Mouse (Mus musculus) neural tube, embryonic 14.5 days (tissue): ENCODE measurements at regions not wholly inside any gene's neighbourhood (a gene's known extent, or its start where the extent isn't known, plus 50 kb on each side); places are given as distances from the start of the nearest gene placed in this dataset.

Experiments used
- ATAC-seq: fragments of 200-750 bp; cut with Nextera tagmentation; 2 replicates; pipeline ENCODE4 v1.8.0; 2017; ENCODE audit warnings: low read depth, mild to moderate bottlenecking, moderate TSS enrichment, moderate library complexity
- H3K27ac ChIP-seq: fragments of 300-500 bp; sonication (generic); 2 replicates; pipeline ENCODE4 v1.5.1; 2014; ENCODE audit warnings: low read depth, mild to moderate bottlenecking, control low read depth, low read length, moderate library complexity, mixed read lengths
- H3K27me3 ChIP-seq: fragments of 300-500 bp; sonication (generic); 2 replicates; pipeline ENCODE4 v1.6.1; 2014; ENCODE audit warnings: low read length; ENCODE audit not compliant: control insufficient read depth, insufficient read depth
- H3K36me3 ChIP-seq: fragments of 300-500 bp; sonication (generic); 2 replicates; pipeline ENCODE4 v1.6.1; 2014; ENCODE audit warnings: low read length, mixed read lengths; ENCODE audit not compliant: control insufficient read depth, insufficient read depth
- H3K4me1 ChIP-seq: fragments of 300-500 bp; sonication (generic); 2 replicates; pipeline ENCODE4 v1.6.1; 2014; ENCODE audit warnings: low read length; ENCODE audit not compliant: control insufficient read depth, insufficient read depth
- H3K4me2 ChIP-seq: fragments of 300-500 bp; sonication (generic); 2 replicates; pipeline ENCODE4 v1.6.1; 2014; ENCODE audit warnings: mild to moderate bottlenecking, low read depth, low read length, control low read depth
- H3K4me3 ChIP-seq: fragments of 300-500 bp; sonication (generic); 2 replicates; pipeline ENCODE4 v1.5.1; 2014; ENCODE audit warnings: low read depth, low read length, control low read depth, mixed read lengths
- H3K9ac ChIP-seq: fragments of 300-500 bp; sonication (generic); replicated peaks from 2 replicates; pipeline ENCODE4 v1.6.1; 2014; ENCODE audit warnings: low read depth, mild to moderate bottlenecking, control low read depth, low read length, mixed read lengths
- H3K9me3 ChIP-seq: fragments of 300-500 bp; sonication (generic); 2 replicates; pipeline ENCODE4 v1.6.1; 2016; ENCODE audit warnings: low read length; ENCODE audit not compliant: control insufficient read depth
- WGBS: fragments of 180-500 bp; shearing (Covaris S2); extraction: QIAGEN DNeasy Blood & Tissue Kit; methylation state at CpG from one replicate; pipeline ENCODE4 v1.1.7; 2014; 5-methylcytosine and 5-hydroxymethylcytosine counted together

DNA sequence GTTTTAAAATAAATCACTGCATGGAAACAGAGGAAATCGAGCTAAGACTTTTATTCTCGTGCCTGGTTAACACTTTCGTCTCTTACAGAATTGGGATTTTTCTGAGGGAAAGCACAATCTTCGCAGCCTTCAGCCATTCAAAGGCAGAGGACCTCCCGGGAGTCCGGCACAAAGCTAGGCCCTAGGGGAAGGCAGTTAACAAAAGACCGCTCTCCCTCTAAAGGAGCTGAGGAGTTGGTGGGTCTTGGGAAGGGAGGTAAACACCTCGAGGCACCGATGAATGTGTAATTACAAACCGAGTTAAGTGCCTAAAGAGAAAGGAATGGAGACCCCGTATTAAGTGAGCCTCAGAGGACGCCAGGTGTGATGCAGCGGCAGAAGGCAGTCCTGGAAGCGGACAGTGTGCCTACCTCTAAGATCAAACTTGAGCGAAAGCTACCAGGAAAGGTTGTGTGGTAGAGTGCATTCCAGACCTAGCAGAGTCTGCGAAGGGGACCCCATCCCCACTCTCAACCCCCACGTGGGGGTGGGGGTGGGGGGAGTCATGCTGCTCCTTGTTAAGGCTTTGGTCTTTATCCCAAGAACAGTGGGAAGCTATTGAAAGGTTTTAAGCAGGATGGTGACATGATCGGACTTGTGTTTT, 58.9 kb upstream of the Efna5 start:
- Histone ChIP-seq H3K27me3 (no peaks in the 10 kb centered on the region), H3K27ac (no peak overlapping the region), H3K9ac (no peak overlapping the region), H3K36me3 (no peaks in the 10 kb centered on the region), H3K4me1 (no peaks in the 10 kb centered on the region; the same call in 1 of the 2 replicates), H3K4me3 (no peak overlapping the region), H3K4me2 (peak overlapping the region; percentile 27), H3K9me3 (no peaks in the 10 kb centered on the region)
- 10% methylated on average over 18 of the region's 18 CpGs for WGBS
- ATAC-seq: no peak

DNA sequence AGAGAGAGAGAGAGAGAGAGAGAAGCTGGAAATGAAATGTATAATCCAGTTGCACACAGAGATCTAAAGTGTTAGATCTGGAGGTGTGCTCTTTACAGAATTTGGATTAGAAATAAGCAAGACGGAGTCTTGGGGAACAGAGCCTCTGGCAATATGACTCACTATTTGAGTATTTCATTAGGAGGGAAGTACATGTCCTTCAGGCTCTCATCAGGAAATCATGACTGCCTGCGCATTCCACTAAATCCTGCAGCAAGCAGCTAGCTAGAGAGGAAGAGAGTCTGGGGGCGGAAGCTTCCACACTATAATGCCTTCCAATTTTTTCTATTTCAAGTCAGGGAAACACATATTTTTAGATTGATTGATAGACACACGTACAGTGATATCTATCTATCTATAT, 58.1 kb upstream of the Efna5 start:
- Histone ChIP-seq H3K9me3 (no peaks in the 10 kb centered on the region), H3K9ac (no peak overlapping the region), H3K4me1 (no peaks in the 10 kb centered on the region; the same call in 1 of the 2 replicates), H3K27ac (no peak overlapping the region), H3K36me3 (no peaks in the 10 kb centered on the region), H3K27me3 (no peaks in the 10 kb centered on the region), H3K4me3 (no peak overlapping the region), H3K4me2 (no peak overlapping the region)
- no peak for ATAC-seq
- 81% methylated on average over 4 of the region's 4 CpGs for WGBS
